Mouse (Mus musculus) hindbrain, embryonic 10.5 days (tissue): ENCODE data around the gene Syngr3. TPM values are rescaled to one million over a fixed set of nuclear protein-coding genes. Genes with fewer than 3 reads are reported as not detected.

ENCODE experiments used
- DNase-seq: peaks from one replicate; pipeline ENCODE4 v3.0.0-alpha.2; 2017; ENCODE audit warnings: low spot score
- H3K27ac ChIP-seq: fragments of 300-500 bp; sonication (generic); 2 replicates; pipeline ENCODE4 v1.5.1; 2016; ENCODE audit warnings: mild to moderate bottlenecking, moderate library complexity
- H3K27me3 ChIP-seq: fragments of 300-500 bp; sonication (generic); 2 replicates; pipeline ENCODE4 v1.6.1; 2016; ENCODE audit warnings: mild to moderate bottlenecking; ENCODE audit not compliant: poor library complexity, insufficient read depth, severe bottlenecking
- H3K36me3 ChIP-seq: fragments of 300-500 bp; sonication (generic); 2 replicates; pipeline ENCODE4 v1.6.1; 2016; ENCODE audit warnings: mild to moderate bottlenecking, moderate library complexity
- H3K4me1 ChIP-seq: fragments of 300-500 bp; sonication (generic); replicated peaks from 2 replicates; pipeline ENCODE4 v1.6.1; 2016; ENCODE audit warnings: mild to moderate bottlenecking
- H3K4me3 ChIP-seq: fragments of 300-500 bp; sonication (generic); 2 replicates; pipeline ENCODE4 v1.5.1; 2016; ENCODE audit warnings: mild to moderate bottlenecking, moderate library complexity
- H3K9me3 ChIP-seq: fragments of 300-500 bp; sonication (generic); 2 replicates; pipeline ENCODE4 v1.6.1; 2016; ENCODE audit warnings: mild to moderate bottlenecking, moderate library complexity
- WGBS: fragments of 180-500 bp; shearing (Covaris S2); methylation state at CpG from one replicate; pipeline ENCODE4 v1.1.7; 2016; 5-methylcytosine and 5-hydroxymethylcytosine counted together
- polyA plus RNA-seq: library from polyadenylated mRNA; unstranded; fragments of >200 nt; fragmentation: Nextera tagmentation; extraction: Ambion mirVana; gene quantifications from 2 replicates; pipeline ENCODE4 v1.2.1, GENCODE M21; 2016

Gene Syngr3
- 9.2 and 15.1 TPM in 2 replicates for polyA plus RNA-seq

DNA sequence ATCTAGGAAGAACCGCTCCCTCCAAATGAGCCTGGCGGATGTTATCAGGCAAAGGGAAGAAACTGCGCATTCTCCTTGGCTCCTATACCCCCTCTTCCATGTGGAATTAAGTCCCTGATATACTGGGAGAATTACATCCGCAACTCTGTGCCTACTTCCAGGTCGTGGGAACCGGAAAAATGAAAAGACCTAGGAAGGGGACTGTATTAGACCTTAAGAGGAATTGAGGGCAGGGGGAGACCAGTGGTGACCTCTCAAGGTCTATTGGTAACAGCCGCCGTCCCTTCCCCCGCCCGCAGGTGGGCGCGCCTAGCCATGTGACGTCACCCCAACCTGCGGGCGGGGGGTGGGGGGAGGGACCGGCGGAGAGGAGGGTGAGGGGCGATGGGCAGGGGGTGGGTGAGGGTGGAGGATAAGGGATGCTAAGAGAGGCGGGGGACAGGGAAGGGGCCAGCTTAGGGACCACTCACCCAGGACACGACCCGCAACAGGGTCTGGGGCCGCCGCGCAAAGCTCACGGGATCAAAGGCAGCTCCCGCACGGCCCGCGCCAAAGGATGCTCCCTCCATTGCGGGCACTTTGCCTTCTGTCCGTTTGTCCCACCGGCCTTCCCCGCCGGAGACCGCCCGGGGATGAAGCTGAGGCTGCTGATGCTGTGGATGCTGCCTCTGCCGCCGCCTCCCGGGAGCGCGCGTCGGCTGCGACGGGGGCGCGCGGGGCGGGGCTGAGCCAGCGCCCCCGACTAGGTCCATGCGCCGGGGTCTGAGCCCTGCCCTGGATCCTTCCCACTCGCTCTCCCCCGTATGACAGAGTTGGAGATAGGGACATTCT, at the start of gene Syngr3:
Gene Syngr3 (minus strand): TSS at position 705 of the 831 bp plus-strand sequence.
- Histone ChIP-seq H3K4me3 (peak within 1 kb of the TSS; percentile 79), H3K27me3 (peaks cover 64% of the 10 kb centered on the region), H3K36me3 (peaks cover 23% of the 10 kb centered on the region), H3K27ac (peak within 1 kb of the TSS; percentile 81), H3K4me1 (peaks cover 36% of the 10 kb centered on the region), H3K9me3 (no peaks in the 10 kb centered on the region)
- WGBS, result under 1% methylated on average over 55 of the region's 55 CpGs
- peak; percentile 33 for DNase-seq

DNA sequence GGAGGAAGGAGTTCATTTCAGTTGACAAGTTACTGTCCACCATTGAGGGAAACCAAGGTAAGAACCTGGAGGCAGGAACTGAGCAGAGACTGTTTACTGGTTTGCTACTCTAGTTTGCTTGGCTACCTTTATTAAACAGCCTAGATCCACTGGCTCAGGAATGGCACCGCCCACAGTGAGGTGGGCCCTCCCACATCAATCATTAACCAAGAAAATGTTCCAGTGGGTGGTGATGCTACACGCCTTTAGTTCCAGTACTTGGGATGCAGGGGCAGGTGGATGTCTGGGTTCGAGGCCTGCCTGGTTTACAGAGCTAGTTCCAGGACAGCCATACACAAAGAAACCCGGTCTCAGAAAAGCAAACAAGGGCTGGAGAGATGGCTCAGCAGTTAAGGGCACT, 48.5 kb upstream of the Syngr3 start:
- H3K4me3 ChIP-seq, result no peak overlapping the region
- H3K9me3 ChIP-seq, result no peaks in the 10 kb centered on the region
- no peak overlapping the region for H3K27ac ChIP-seq
- H3K36me3 ChIP-seq, result peaks cover 23% of the 10 kb centered on the region
- DNase-seq, result no peak
- WGBS, result 84% methylated on average over 4 of the region's 4 CpGs
- 0 out of 2 replicates have a peak, but pooled peaks cover 9% of the 10 kb centered on the region for H3K27me3 ChIP-seq
- peaks cover 24% of the 10 kb centered on the region for H3K4me1 ChIP-seq

- no peak overlapping the region for H3K27ac ChIP-seq
- peaks cover 24% of the 10 kb centered on the region for H3K4me1 ChIP-seq
- peak overlapping the region; percentile 81 for H3K4me3 ChIP-seq
- H3K9me3 ChIP-seq, result no peaks in the 10 kb centered on the region
- 29% methylated on average over 8 of the region's 8 CpGs for WGBS
- H3K36me3 ChIP-seq, result peaks cover 17% of the 10 kb centered on the region
- no peak for DNase-seq
- 0 out of 2 replicates have a peak, but pooled peaks cover 10% of the 10 kb centered on the region for H3K27me3 ChIP-seq
Observed at GRCm38 (mm10) chr17:24737135-24737810, 47.5 kb upstream of the Syngr3 start.

- Histone ChIP-seq H3K9me3 (no peaks in the 10 kb centered on the region), H3K4me1 (peaks cover 24% of the 10 kb centered on the region), H3K27ac (peak within 1 kb of the TSS; percentile 80), H3K4me3 (peak within 1 kb of the TSS; percentile 81), H3K27me3 (0 out of 2 replicates have a peak, but pooled peaks cover 10% of the 10 kb centered on the region), H3K36me3 (peaks cover 9% of the 10 kb centered on the region; the same call in 1 of the 2 replicates)
- peak; percentile 95 for DNase-seq
- WGBS, result 2% methylated on average over 29 of the region's 29 CpGs
Observed at GRCm38 (mm10) chr17:24736330-24737051, 46.7 kb upstream of the Syngr3 start, which contains the start of gene Msrb1. Gene Msrb1, plus strand, starts transcription at chr17:24736642.

DNA sequence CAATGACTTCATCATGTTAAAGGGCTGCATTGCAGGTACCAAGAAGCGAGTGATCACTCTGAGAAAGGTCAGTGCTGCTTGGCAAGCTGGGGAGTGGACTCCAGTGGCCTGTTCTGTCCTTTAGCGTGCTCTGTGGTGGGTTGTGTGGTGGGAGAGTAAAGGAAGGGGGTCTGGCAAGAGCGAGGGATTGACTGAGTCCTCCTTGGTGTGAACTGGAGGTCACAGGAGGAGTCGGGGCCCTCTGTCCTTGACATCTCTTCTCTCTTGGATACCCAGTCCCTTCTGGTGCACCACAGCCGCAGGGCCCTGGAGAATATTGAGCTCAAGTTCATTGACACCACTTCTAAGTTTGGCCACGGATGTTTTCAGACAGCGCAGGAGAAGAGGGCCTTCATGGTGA, 45.7 kb upstream of the Syngr3 start:
- Histone ChIP-seq H3K4me1 (peaks cover 24% of the 10 kb centered on the region), H3K4me3 (no peak overlapping the region), H3K27ac (no peak overlapping the region), H3K36me3 (peaks cover 9% of the 10 kb centered on the region; the same call in 1 of the 2 replicates), H3K27me3 (0 out of 2 replicates have a peak, but pooled peaks cover 10% of the 10 kb centered on the region), H3K9me3 (no peaks in the 10 kb centered on the region)
- WGBS, result 87% methylated on average over 7 of the region's 7 CpGs
- DNase-seq, result no peak

DNA sequence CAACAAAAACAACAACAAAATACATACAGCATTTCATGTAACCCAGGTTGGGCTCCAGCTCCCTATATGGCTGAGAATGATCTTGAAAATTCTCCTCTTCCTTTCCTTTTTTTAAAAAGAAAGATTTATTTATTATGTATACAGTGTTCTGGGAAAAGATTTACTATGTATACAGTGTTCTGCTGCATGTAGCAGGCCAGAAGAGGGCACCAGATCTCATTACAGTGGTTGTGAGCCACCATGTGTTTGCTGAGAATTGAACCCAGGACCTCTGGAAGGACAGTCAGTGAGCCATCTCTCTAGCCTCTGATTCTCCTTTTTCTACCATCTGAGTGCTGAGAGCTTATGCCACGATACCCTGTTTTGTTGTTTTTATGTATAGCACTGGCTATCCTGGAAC, 44.8 kb upstream of the Syngr3 start:
- DNase-seq, result no peak
- Histone ChIP-seq H3K4me3 (no peak overlapping the region), H3K4me1 (peaks cover 24% of the 10 kb centered on the region), H3K27ac (no peak overlapping the region), H3K9me3 (no peaks in the 10 kb centered on the region), H3K27me3 (0 out of 2 replicates have a peak, but pooled peaks cover 10% of the 10 kb centered on the region), H3K36me3 (0 out of 2 replicates have a peak, but pooled peaks cover under 1% of the 10 kb centered on the region)
- WGBS, result 81% methylated on average over 1 of the region's 1 CpGs

DNA sequence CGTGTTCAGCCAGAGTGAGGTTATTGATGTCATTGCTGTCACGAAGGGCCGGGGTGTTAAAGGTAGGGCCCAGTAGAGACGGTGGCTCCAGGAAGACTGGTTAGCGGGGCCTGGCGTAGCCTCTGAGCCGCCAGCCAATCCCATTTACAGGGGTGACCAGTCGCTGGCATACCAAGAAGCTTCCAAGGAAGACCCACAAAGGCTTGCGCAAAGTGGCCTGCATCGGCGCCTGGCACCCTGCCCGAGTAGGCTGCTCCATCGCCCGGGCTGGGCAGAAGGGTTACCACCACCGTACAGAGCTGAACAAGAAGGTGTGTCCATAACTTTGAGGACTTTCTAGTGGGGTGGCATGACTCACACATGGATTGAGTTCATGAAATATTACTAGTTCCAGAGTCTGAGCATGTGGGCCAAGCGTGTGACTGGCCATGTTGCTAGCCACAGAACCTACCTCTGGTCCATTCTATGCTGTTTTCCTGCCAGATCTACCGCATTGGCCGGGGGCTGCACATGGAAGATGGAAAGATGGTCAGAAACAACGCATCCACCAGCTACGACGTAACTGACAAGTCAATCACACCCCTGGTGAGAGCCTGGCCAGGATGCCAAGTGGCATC, 43.8 kb upstream of the Syngr3 start:
- 0 out of 2 replicates have a peak, but pooled peaks cover 10% of the 10 kb centered on the region for H3K27me3 ChIP-seq
- peaks cover 24% of the 10 kb centered on the region for H3K4me1 ChIP-seq
- H3K27ac ChIP-seq, result no peak overlapping the region
- H3K36me3 ChIP-seq, result no peaks in the 10 kb centered on the region
- no peak for DNase-seq
- WGBS, result 90% methylated on average over 21 of the region's 21 CpGs
- no peak overlapping the region for H3K4me3 ChIP-seq
- H3K9me3 ChIP-seq, result no peaks in the 10 kb centered on the region

GRCm38 (mm10) chr17:24732233-24732935, 42.6 kb upstream of the Syngr3 start:
- no peak overlapping the region for H3K27ac ChIP-seq
- no peaks in the 10 kb centered on the region for H3K9me3 ChIP-seq
- no peak overlapping the region for H3K4me3 ChIP-seq
- WGBS, result 81% methylated on average over 12 of the region's 12 CpGs
- no peak for DNase-seq
- H3K27me3 ChIP-seq, result 0 out of 2 replicates have a peak, but pooled peaks cover 14% of the 10 kb centered on the region
- peaks cover 19% of the 10 kb centered on the region for H3K4me1 ChIP-seq
- H3K36me3 ChIP-seq, result no peaks in the 10 kb centered on the region

- WGBS, result 81% methylated on average over 14 of the region's 14 CpGs
- H3K36me3 ChIP-seq, result no peaks in the 10 kb centered on the region
- H3K9me3 ChIP-seq, result no peaks in the 10 kb centered on the region
- H3K27ac ChIP-seq, result no peak overlapping the region
- peaks cover 5% of the 10 kb centered on the region for H3K4me1 ChIP-seq
- H3K4me3 ChIP-seq, result no peak overlapping the region
- no peak for DNase-seq
- 0 out of 2 replicates have a peak, but pooled peaks cover 14% of the 10 kb centered on the region for H3K27me3 ChIP-seq
Observed at GRCm38 (mm10) chr17:24730787-24731186, 41.0 kb upstream of the Syngr3 start.

DNA sequence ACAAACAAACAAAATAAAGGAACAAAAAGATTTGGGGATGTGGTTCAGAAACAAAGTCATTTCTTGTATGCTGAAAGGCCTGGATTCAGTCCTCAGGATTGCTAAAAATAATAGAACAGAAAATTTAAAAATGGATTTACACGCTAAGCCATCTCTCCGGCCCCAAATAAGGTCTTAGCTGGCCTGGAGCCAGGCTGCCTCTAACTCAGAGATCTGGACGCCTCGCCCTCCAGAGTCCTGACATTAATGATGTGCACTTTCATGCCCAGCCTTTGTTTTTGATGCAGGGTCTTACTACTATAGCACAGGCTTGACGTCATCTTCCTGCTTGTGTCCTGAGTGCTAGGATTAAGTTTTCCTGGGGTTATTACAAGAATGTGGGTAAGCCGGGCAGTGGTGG, 39.3 kb upstream of the Syngr3 start:
- no peak for DNase-seq
- 85% methylated on average over 6 of the region's 6 CpGs for WGBS
- H3K9me3 ChIP-seq, result no peaks in the 10 kb centered on the region
- H3K36me3 ChIP-seq, result no peaks in the 10 kb centered on the region
- H3K27me3 ChIP-seq, result 0 out of 2 replicates have a peak, but pooled peaks cover 13% of the 10 kb centered on the region
- H3K27ac ChIP-seq, result no peak overlapping the region
- H3K4me1 ChIP-seq, result peaks cover 4% of the 10 kb centered on the region; the same call in 1 of the 2 replicates
- H3K4me3 ChIP-seq, result no peak overlapping the region

- Histone ChIP-seq H3K27me3 (0 out of 2 replicates have a peak, but pooled peaks cover 5% of the 10 kb centered on the region), H3K36me3 (no peaks in the 10 kb centered on the region), H3K4me3 (no peak overlapping the region), H3K9me3 (no peaks in the 10 kb centered on the region), H3K4me1 (peaks cover 11% of the 10 kb centered on the region), H3K27ac (no peak overlapping the region)
- DNase-seq, result no peak
- WGBS, result 73% methylated on average over 17 of the region's 17 CpGs
Observed at GRCm38 (mm10) chr17:24728184-24728583, 38.4 kb upstream of the Syngr3 start.
